Mouse (Mus musculus) intestine, postnatal 0 days (tissue): ENCODE data around the gene Cnga4. TPM values are rescaled to one million over a fixed set of nuclear protein-coding genes. Genes with fewer than 3 reads are reported as not detected.
"Not testable (repeated sequence)": the region's sequence is repeated elsewhere in the genome, so short reads cannot be mapped to it uniquely, and the experiment has no call there.

Experiments
- ATAC-seq: fragments of 200-750 bp; cut with Nextera tagmentation; 2 replicates; pipeline ENCODE4 v1.8.0; 2017; ENCODE audit warnings: mild to moderate bottlenecking, moderate TSS enrichment, moderate library complexity
- H3K27ac ChIP-seq: fragments of 300-500 bp; sonication (generic); 2 replicates; pipeline ENCODE4 v1.5.1; 2014; ENCODE audit warnings: mild to moderate bottlenecking, low read depth, low read length, moderate library complexity
- H3K27me3 ChIP-seq: fragments of 300-500 bp; sonication (generic); replicated peaks from 2 replicates; pipeline ENCODE4 v1.6.1; 2014; ENCODE audit warnings: low read length, mixed read lengths; ENCODE audit not compliant: control insufficient read depth, insufficient read depth
- H3K36me3 ChIP-seq: fragments of 300-500 bp; sonication (generic); 2 replicates; pipeline ENCODE4 v1.6.1; 2014; ENCODE audit warnings: mild to moderate bottlenecking, moderate library complexity; ENCODE audit not compliant: control insufficient read depth, insufficient read depth
- H3K4me1 ChIP-seq: fragments of 300-500 bp; sonication (generic); replicated peaks from 2 replicates; pipeline ENCODE4 v1.6.1; 2014; ENCODE audit warnings: antibody characterized with exemption, low read length, mixed read lengths; ENCODE audit not compliant: control insufficient read depth, insufficient read depth
- H3K4me2 ChIP-seq: fragments of 300-500 bp; sonication (generic); replicated peaks from 2 replicates; pipeline ENCODE4 v1.6.1; 2014; ENCODE audit warnings: low read depth, mild to moderate bottlenecking, moderate library complexity
- H3K4me3 ChIP-seq: fragments of 300-500 bp; sonication (generic); 2 replicates; pipeline ENCODE4 v1.5.1; 2014; ENCODE audit warnings: low read depth, low read length
- H3K9ac ChIP-seq: fragments of 300-500 bp; sonication (generic); 2 replicates; pipeline ENCODE4 v1.6.1; 2014; ENCODE audit warnings: mild to moderate bottlenecking, low read depth, low read length
- H3K9me3 ChIP-seq: fragments of 300-500 bp; sonication (generic); 2 replicates; pipeline ENCODE4 v1.6.1; 2016; ENCODE audit warnings: mixed run types; ENCODE audit not compliant: control insufficient read depth
- CTCF ChIP-seq: sonication (generic); IDR thresholded peaks from 2 replicates; pipeline ENCODE4 v1.5.1; 2016; ENCODE audit warnings: low read depth, mild to moderate bottlenecking, control low read depth, antibody characterized with exemption, moderate library complexity
- WGBS: fragments of 180-500 bp; shearing (Covaris S2); extraction: QIAGEN DNeasy Blood & Tissue Kit; methylation state at CpG from one replicate; pipeline ENCODE4 v1.1.7; 2014; 5-methylcytosine and 5-hydroxymethylcytosine counted together
- polyA plus RNA-seq: library from polyadenylated mRNA; unstranded; fragments of >200 nt; fragmentation: Nextera tagmentation; extraction: Ambion mirVana; gene quantifications from 2 replicates; pipeline ENCODE4 v1.2.1, GENCODE M21; 2015

The Cnga4 gene
- polyA plus RNA-seq, 1 experiment from 2014 or later: not detected

DNA sequence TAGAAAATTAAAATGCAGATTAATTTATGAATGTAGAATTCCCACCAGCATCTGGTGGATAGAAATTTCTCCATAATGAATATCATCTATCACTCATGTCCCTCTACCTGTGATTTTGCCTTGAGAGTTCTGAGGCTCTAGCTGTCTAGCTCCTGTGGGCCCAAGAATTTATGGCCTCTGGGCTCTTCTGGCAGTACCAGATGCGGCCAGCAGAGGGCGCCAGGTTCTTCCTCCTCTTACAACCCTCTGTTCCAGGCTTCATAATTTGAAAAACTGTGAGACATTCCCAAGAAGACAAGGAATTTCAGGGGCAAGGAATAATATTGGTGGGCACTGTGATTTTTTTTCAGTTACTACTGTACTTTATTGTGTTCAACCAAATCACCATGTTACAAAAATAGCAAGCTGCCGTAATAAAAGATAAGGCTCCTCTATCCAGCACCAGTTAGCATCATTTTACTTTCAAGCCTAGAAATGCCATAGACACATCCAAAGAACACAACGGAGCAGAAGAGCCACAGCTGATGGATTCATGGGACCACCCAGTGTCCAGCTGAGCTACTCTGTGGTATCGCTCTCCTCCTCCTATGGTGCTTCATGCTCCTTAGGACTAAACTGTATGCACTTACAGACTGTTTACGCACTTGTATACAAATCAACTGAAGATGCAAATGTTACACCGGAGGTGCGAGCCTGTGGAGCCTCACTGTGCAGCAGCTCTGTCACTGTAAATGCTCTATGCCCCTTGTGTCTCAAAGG, 7.7 kb downstream of the Cnga4 start:
- not testable (repeated sequence) for ATAC-seq, H3K36me3 ChIP-seq, H3K4me1 ChIP-seq, H3K27ac ChIP-seq, H3K9me3 ChIP-seq, H3K4me2 ChIP-seq, H3K4me3 ChIP-seq, H3K9ac ChIP-seq, H3K27me3 ChIP-seq
- peak; percentile 88 for TF ChIP-seq CTCF
- WGBS: 45% methylated on average over 8 of the region's 8 CpGs

DNA sequence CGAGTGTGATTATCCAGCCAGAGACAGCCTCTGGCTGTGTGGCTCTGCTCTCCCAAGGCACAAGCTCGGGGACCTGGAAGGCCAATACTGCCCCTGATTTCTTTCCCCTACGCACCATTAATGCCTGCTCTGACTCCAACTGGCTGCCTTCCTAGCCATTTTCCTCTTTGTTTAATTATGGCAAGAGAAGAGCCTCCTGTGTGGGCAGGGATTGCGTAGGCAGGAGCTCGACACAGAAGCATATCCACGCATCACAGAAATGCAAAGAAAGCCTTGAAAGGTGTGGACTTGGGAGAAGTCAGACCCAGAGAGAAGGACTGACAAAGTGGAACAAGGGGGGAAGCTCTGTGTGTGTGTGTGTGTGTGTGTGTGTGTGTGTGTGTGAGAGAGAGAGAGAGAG, 10.0 kb downstream of the Cnga4 start:
- H3K36me3 ChIP-seq: no peaks in the 10 kb centered on the region
- no peak overlapping the region for H3K27ac ChIP-seq
- no peak overlapping the region for H3K4me3 ChIP-seq
- no peak overlapping the region for H3K9ac ChIP-seq
- H3K4me1 ChIP-seq: no peaks in the 10 kb centered on the region
- no peaks in the 10 kb centered on the region for H3K9me3 ChIP-seq
- TF ChIP-seq CTCF: no peak
- H3K27me3 ChIP-seq: no peaks in the 10 kb centered on the region
- ATAC-seq: no peak
- H3K4me2 ChIP-seq: no peak overlapping the region
- WGBS: 45% methylated on average over 6 of the region's 6 CpGs

DNA sequence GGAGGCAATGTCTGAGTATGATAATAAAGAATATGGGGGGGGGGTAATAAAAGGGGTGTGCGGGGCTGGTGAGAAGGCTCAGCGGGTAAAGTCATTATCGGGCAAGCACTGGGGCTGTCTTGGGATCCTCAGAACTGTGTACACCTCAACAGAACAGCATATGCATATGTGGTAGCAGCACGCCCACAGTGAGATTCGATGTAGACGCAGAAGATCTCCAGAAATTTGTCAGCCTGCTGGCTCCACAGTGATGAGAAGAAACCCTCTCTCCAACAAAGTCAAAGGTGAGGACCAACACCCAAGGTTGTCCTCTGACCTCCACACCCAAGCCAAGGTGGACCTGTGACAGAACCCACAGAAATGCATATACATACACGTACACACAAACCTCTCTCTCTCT, 12.2 kb downstream of the Cnga4 start:
- H3K9me3 ChIP-seq: no peaks in the 10 kb centered on the region
- whole genome bisulfite sequencing: 85% methylated on average over 7 of the region's 7 CpGs
- H3K4me3 ChIP-seq: no peak overlapping the region
- no peak overlapping the region for H3K9ac ChIP-seq
- H3K27ac ChIP-seq: no peak overlapping the region
- no peaks in the 10 kb centered on the region for H3K4me1 ChIP-seq
- H3K27me3 ChIP-seq: no peaks in the 10 kb centered on the region
- H3K36me3 ChIP-seq: no peaks in the 10 kb centered on the region
- no peak for ATAC-seq
- no peak for TF ChIP-seq CTCF
- H3K4me2 ChIP-seq: no peak overlapping the region

DNA sequence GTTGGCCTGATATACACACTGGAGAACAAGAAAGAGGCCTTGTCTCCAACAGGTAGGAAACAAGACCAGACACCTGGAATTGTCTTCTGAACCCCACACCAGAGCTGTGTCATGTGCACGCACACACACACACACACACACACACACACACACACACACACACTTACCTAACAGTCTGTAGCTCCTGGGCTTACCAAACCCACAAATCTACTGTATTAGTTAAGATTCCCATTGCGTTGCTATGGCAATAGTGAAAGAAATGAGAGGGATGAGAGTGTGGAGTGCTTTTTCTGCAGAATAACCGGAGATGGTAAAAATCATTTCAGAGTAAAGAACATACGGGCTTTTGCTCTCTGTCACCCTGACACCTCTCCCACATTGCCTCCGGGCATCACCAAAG, 13.7 kb downstream of the Cnga4 start:
- no peaks in the 10 kb centered on the region for H3K27me3 ChIP-seq
- TF ChIP-seq CTCF: no peak
- H3K9me3 ChIP-seq: no peaks in the 10 kb centered on the region
- ATAC-seq: no peak
- 87% methylated on average over 5 of the region's 5 CpGs for WGBS
- H3K4me2 ChIP-seq: no peak overlapping the region
- H3K9ac ChIP-seq: no peak overlapping the region
- no peak overlapping the region for H3K4me3 ChIP-seq
- no peaks in the 10 kb centered on the region for H3K4me1 ChIP-seq
- no peak overlapping the region for H3K27ac ChIP-seq
- no peaks in the 10 kb centered on the region for H3K36me3 ChIP-seq

DNA sequence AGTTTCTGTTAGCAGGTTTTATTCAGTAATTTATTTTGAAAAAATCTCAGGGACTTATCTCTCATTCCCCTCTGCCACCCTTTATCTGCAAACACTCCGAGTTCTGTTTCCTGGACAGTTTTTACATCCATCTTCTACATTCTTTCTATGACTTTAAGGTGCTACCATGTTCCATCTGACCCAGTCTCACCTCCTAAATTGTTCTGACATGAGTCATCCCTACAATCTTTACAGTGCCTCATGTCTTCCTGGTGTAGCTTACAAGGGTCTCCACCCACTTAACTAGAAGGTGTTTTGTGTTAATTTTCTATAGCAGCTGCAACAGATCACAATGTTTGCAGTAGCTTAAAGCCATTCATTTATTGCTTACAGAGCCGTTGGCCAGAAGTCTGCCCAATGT, 16.5 kb downstream of the Cnga4 start:
- H3K4me1 ChIP-seq: no peaks in the 10 kb centered on the region
- 13% methylated on average over 2 of the region's 2 CpGs for WGBS
- no peak overlapping the region for H3K27ac ChIP-seq
- no peaks in the 10 kb centered on the region for H3K36me3 ChIP-seq
- no peak for ATAC-seq
- H3K9me3 ChIP-seq: no peaks in the 10 kb centered on the region
- TF ChIP-seq CTCF: no peak
- H3K9ac ChIP-seq: no peak overlapping the region
- no peak overlapping the region for H3K4me2 ChIP-seq
- no peak overlapping the region for H3K4me3 ChIP-seq
- peaks cover 12% of the 10 kb centered on the region for H3K27me3 ChIP-seq

DNA sequence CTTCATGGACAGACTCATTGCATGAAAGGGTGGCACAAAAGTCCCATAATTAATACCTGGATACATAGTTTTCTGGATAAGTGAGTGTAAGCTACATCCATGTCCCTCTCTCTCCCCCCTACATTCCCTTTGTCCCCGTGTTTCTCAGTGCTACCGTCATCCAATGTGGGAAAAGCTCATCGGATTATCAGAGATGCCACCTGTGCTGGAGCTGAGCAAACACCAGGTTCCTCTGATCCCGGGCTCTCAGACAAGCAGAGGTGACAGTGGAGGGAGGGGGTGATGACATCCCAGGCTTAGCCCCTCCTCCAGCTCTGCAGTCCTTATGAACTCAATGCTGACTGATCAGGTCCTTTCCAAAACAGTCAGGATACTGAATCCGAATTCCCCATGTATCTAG, 20.0 kb downstream of the Cnga4 start:
- 18% methylated on average over 5 of the region's 5 CpGs for WGBS
- H3K27me3 ChIP-seq: peaks cover 18% of the 10 kb centered on the region

More for the DNA sequence above, 20.0 kb downstream of the Cnga4 start:
- ATAC-seq: no peak
- Histone ChIP-seq H3K4me2 (no peak overlapping the region), H3K9me3 (no peaks in the 10 kb centered on the region), H3K36me3 (no peaks in the 10 kb centered on the region), H3K4me1 (no peaks in the 10 kb centered on the region), H3K27ac (no peak overlapping the region), H3K9ac (no peak overlapping the region), H3K4me3 (no peak overlapping the region)
- no peak for TF ChIP-seq CTCF
